Mouse (Mus musculus) adrenal gland, postnatal 10 days (tissue): ENCODE results near the gene Thap3. TPM values are rescaled to one million over a fixed set of nuclear protein-coding genes. Genes with fewer than 3 reads are reported as not detected.
"Not testable (repeated sequence)": the region's sequence is repeated elsewhere in the genome, so short reads cannot be mapped to it uniquely, and the experiment has no call there.

Source experiments
- DNase-seq: peaks from one replicate; pipeline ENCODE4 v3.0.0; 2021; ENCODE audit warnings: mixed read lengths
- long read RNA-seq, 2 experiments: library from polyadenylated mRNA; stranded (forward); transcript quantifications; one replicate each; pipeline ENCODE4 v2.0.0; 2021
- total RNA-seq, 2 experiments: library from RNA; stranded (reverse); gene quantifications; 2 replicates each; pipeline ENCODE4 v1.2.3; 2021

Thap3 gene
- total RNA-seq = 10 to 100 TPM; 15.3 to 27.0 TPM
- long read RNA-seq, experiment 1, transcript Thap3-201 (4 exons, 1,124 nt) = major isoform, 19 of 26 reads
- long read RNA-seq, experiment 1, partial matches to known transcripts = 2 of 26 reads
- long read RNA-seq, experiment 1, other reads (novel, unspliced or antisense) = 4 of 26 reads
- long read RNA-seq, experiment 2, transcript Thap3-201 (4 exons, 1,124 nt) = major isoform, 8 of 14 reads
- long read RNA-seq, experiment 2, partial matches to known transcripts = 1 of 14 reads
- long read RNA-seq, experiment 2, other reads (novel, unspliced or antisense) = 3 of 14 reads

- DNase-seq = peak; percentile 91
Observed at GRCm38 (mm10) chr4:151988342-151989109, at the start of gene Thap3. Gene Thap3 (minus strand): TSS chr4:151988997.

GRCm38 (mm10) chr4:152038225-152038984 lies 49.6 kb upstream of the Thap3 start, which contains the start of gene Tas1r1:
Gene Tas1r1 (minus strand): TSS chr4:152038568.
- no peak for DNase-seq

GRCm38 (mm10) chr4:152036464-152036863 lies 47.7 kb upstream of the Thap3 start:
- DNase-seq = not testable (repeated sequence)

GRCm38 (mm10) chr4:152032922-152033321 lies 44.1 kb upstream of the Thap3 start:
- DNase-seq = no peak

GRCm38 (mm10) chr4:152029997-152030396 lies 41.2 kb upstream of the Thap3 start:
- DNase-seq = no peak

GRCm38 (mm10) chr4:152029087-152029486 lies 40.3 kb upstream of the Thap3 start:
- DNase-seq = no peak

GRCm38 (mm10) chr4:152028456-152028855 lies 39.7 kb upstream of the Thap3 start:
- no peak for DNase-seq

- peak; percentile 97 for DNase-seq
Observed at GRCm38 (mm10) chr4:152027524-152027923, 38.7 kb upstream of the Thap3 start, which contains the start of gene Zbtb48. Gene Zbtb48 (minus strand): TSS chr4:152027671.

GRCm38 (mm10) chr4:152026751-152027508 lies 38.1 kb upstream of the Thap3 start:
- peak; percentile 66 for DNase-seq

GRCm38 (mm10) chr4:152024525-152024924 lies 35.7 kb upstream of the Thap3 start:
- DNase-seq = no peak

- no peak for DNase-seq
Observed at GRCm38 (mm10) chr4:152022506-152022905, 33.7 kb upstream of the Thap3 start.

- no peak for DNase-seq
Observed at GRCm38 (mm10) chr4:152021568-152022097, 32.8 kb upstream of the Thap3 start.

- DNase-seq = no peak
Observed at GRCm38 (mm10) chr4:152020024-152020423, 31.2 kb upstream of the Thap3 start.

- no peak for DNase-seq
Observed at GRCm38 (mm10) chr4:152019073-152019472, 30.3 kb upstream of the Thap3 start.

GRCm38 (mm10) chr4:152013036-152013813 lies 24.4 kb upstream of the Thap3 start:
- DNase-seq = no peak

GRCm38 (mm10) chr4:152012109-152012508 lies 23.3 kb upstream of the Thap3 start:
- DNase-seq = no peak

GRCm38 (mm10) chr4:152011171-152011760 lies 22.5 kb upstream of the Thap3 start:
- no peak for DNase-seq

GRCm38 (mm10) chr4:152010707-152011134 lies 21.9 kb upstream of the Thap3 start:
- DNase-seq = peak; percentile 28

- DNase-seq = peak; percentile 66
Observed at GRCm38 (mm10) chr4:152010091-152010706, 21.4 kb upstream of the Thap3 start.
